Mouse (Mus musculus) C3H10T1/2 (cell line): Measurements from ENCODE around the gene Gm6408. TPM values are rescaled to one million over a fixed set of nuclear protein-coding genes. Genes with fewer than 3 reads are reported as not detected.

Experiments
- polyA plus RNA-seq, 2 experiments: library from polyadenylated mRNA; unstranded; fragments of >200 nt; fragmentation: generic; extraction: Trizol; gene quantifications; one replicate each; pipeline ENCODE4 v1.2.1; 2012; ENCODE audit warnings: missing spikeins in 2 of 2

Gm6408 gene
- polyA plus RNA-seq = not detected

DNA sequence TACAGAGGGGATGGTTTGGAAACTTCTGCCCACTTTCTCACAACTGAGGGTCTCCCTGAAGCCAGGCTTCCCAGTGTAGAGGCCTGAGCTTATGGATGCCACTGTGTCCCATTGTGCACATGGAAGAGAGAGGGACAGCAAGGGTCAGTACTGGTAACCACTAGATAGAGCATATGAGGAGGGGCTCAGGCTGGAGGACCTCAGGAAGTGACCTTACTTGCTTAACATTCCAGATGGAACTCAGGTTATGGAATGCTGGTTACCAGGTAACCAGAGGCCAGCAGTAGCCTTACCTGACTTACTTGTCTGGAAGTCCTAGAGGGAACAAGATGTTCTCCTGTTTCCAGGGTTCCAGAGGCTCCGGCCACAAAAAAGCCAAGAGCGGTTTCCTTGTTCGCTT lies at the start of gene Gm6408:
Gene Gm6408 (plus strand): TSS at position 301 of the 400 bp plus-strand sequence.

DNA sequence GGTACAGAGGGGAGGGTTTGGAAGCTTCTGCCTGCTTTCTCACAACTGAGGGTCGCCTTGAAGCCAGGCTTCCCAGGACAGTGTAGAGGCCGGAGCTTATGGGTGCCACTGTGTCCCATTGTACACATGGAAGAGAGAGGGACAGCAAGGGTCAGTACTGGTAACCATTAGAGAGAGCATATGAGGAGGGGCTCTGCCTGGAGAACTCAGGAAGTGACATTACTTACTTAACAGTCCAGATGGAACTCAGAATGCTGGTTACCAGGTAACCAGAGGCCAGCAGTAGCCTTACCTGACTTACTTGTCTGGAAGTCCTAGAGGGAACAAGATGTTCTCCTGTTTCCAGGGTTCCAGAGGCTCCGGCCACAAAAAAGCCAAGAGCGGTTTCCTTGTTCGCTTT lies 9.3 kb downstream of the Gm6408 start, which contains the start of gene Gm6370:
Gene Gm6370 (plus strand): TSS at position 301 of the 400 bp plus-strand sequence.

DNA sequence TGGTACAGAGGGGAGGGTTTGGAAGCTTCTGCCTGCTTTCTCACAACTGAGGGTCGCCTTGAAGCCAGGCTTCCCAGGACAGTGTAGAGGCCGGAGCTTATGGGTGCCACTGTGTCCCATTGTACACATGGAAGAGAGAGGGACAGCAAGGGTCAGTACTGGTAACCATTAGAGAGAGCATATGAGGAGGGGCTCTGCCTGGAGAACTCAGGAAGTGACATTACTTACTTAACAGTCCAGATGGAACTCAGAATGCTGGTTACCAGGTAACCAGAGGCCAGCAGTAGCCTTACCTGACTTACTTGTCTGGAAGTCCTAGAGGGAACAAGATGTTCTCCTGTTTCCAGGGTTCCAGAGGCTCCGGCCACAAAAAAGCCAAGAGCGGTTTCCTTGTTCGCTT lies 20.3 kb downstream of the Gm6408 start, which contains the start of gene 4930449I24Rik:
Gene 4930449I24Rik (plus strand): TSS at position 301 of the 400 bp plus-strand sequence.

DNA sequence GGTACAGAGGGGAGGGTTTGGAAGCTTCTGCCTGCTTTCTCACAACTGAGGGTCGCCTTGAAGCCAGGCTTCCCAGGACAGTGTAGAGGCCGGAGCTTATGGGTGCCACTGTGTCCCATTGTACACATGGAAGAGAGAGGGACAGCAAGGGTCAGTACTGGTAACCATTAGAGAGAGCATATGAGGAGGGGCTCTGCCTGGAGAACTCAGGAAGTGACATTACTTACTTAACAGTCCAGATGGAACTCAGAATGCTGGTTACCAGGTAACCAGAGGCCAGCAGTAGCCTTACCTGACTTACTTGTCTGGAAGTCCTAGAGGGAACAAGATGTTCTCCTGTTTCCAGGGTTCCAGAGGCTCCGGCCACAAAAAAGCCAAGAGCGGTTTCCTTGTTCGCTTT lies 32.1 kb downstream of the Gm6408 start, which contains the start of gene Gm3402:
Gene Gm3402 (plus strand): TSS at position 301 of the 400 bp plus-strand sequence.

GRCm38 (mm10) chr5:146525501-146525900 lies 43.7 kb downstream of the Gm6408 start, which contains the start of gene Gm3404:
Gene Gm3404 (plus strand): TSS chr5:146525801.

Other genes starting within 250 kb of the Gm6408 start
- not detected for gene Wasf3, start 97.0 kb upstream of the Gm6408 start, polyA plus RNA-seq
- not detected for gene Gm6370, start 9.4 kb downstream of the Gm6408 start, polyA plus RNA-seq
- gene 4930449I24Rik, start 20.4 kb downstream of the Gm6408 start, polyA plus RNA-seq = not detected
- not detected for gene Gm3402, start 32.2 kb downstream of the Gm6408 start, polyA plus RNA-seq
- not detected for gene Gm3404, start 43.8 kb downstream of the Gm6408 start, polyA plus RNA-seq
- gene Gm3409, start 55.7 kb downstream of the Gm6408 start, polyA plus RNA-seq = not detected
- gene Gm3415, start 74.2 kb downstream of the Gm6408 start, polyA plus RNA-seq = not detected
- gene Gpr12, start 103.3 kb downstream of the Gm6408 start, polyA plus RNA-seq = not detected